8 mouse cellular contexts compared by ENCODE assay signal in genomic region chr6:117687045-117687444, GRCm38 (mm10).
DNase-seq lines count a peak whose midpoint lies in the region; ATAC-seq and TF ChIP-seq lines count a peak whose summit lies in the region.

No protein-coding gene starts in this region.

- H3K9me3 ChIP-seq in intestine, postnatal 0 days (ENCODE audit: control insufficient read depth): no peaks in the 10 kb centered on the region
- no peaks in the 10 kb centered on the region for H3K9me3 ChIP-seq in intestine, embryonic 15.5 days
- no peaks in the 10 kb centered on the region for H3K9me3 ChIP-seq in CH12.LX (replicated peaks; ENCODE audit: low read length)
- H3K9me3 ChIP-seq in forebrain, embryonic 13.5 days (replicated peaks): no peaks in the 10 kb centered on the region

- no peak for TF ChIP-seq POLR2A in CH12.LX (IDR thresholded peaks at IDR 0.05; ENCODE audit: low read depth, low read length)
- TF ChIP-seq POLR2A in cortical plate, adult 2 months (IDR thresholded peaks at IDR 0.05; ENCODE audit: extremely low read depth, insufficient read depth, low read length): no peak

- WGBS in intestine, postnatal 0 days: 79% methylated on average over 2 of the region's 2 CpGs
- WGBS in intestine, embryonic 15.5 days: 80% methylated on average over 2 of the region's 2 CpGs
- WGBS in forebrain, embryonic 13.5 days: 92% methylated on average over 2 of the region's 2 CpGs

- no peak overlapping the region for H3K9ac ChIP-seq in intestine, postnatal 0 days (ENCODE audit: low read depth, low read length)
- no peak overlapping the region for H3K9ac ChIP-seq in intestine, embryonic 15.5 days
- no peak overlapping the region for H3K9ac ChIP-seq in CH12.LX (ENCODE audit: insufficient read depth, low read depth)
- H3K9ac ChIP-seq in forebrain, embryonic 13.5 days: no peak overlapping the region

- H3K27ac ChIP-seq in intestine, postnatal 0 days (ENCODE audit: low read depth, low read length): no peak overlapping the region
- H3K27ac ChIP-seq in intestine, embryonic 15.5 days: no peak overlapping the region
- no peak overlapping the region for H3K27ac ChIP-seq in CH12.LX (ENCODE audit: insufficient read depth, low read depth)
- H3K27ac ChIP-seq in cortical plate, adult 2 months (ENCODE audit: insufficient read depth, low read length): no peak overlapping the region
- H3K27ac ChIP-seq in forebrain, embryonic 13.5 days: no peak overlapping the region

- dilution Hi-C loops in CH12.LX (cut with MboI; ENCODE audit: extremely low pct_ligation_motif_present, extremely low pct_unique_long_range_greater_than_20kb, low sequenced_read_pairs): no loop called here

- no peak for ATAC-seq in intestine, postnatal 0 days
- no peak for ATAC-seq in intestine, embryonic 15.5 days
- no peak for ATAC-seq in forebrain, embryonic 13.5 days

- peak; percentile 2 for TF ChIP-seq RAD21 in CH12.LX (IDR thresholded peaks at IDR 0.05; ENCODE audit: low read depth, low read length)

- no peak overlapping the region for H3K4me3 ChIP-seq in intestine, postnatal 0 days (ENCODE audit: low read depth, low read length)
- H3K4me3 ChIP-seq in intestine, embryonic 15.5 days (replicated peaks): no peak overlapping the region
- H3K4me3 ChIP-seq in CH12.LX (replicated peaks in 1 of 3; ENCODE audit: low read depth in 2 of 3, low read length in 2 of 3, poor library complexity in 1 of 3): no peak overlapping the region
- no peak overlapping the region for H3K4me3 ChIP-seq in cortical plate, adult 2 months (ENCODE audit: insufficient read depth, low read length)
- H3K4me3 ChIP-seq in forebrain, embryonic 13.5 days: no peak overlapping the region

- no peak overlapping the region for H3K4me2 ChIP-seq in intestine, postnatal 0 days (replicated peaks; ENCODE audit: low read depth)
- H3K4me2 ChIP-seq in intestine, embryonic 15.5 days (replicated peaks): no peak overlapping the region
- no peak overlapping the region for H3K4me2 ChIP-seq in CH12.LX (ENCODE audit: insufficient read depth, low read depth, poor library complexity, severe bottlenecking)
- H3K4me2 ChIP-seq in forebrain, embryonic 13.5 days: no peak overlapping the region

- in situ Hi-C loops in CH12.LX (cut with MboI; ENCODE audit: low pct_ligation_motif_present, low pct_unique_long_range_greater_than_20kb, low sequenced_read_pairs): no loop called here

- TF ChIP-seq EP300 in CH12.LX (IDR thresholded peaks at IDR 0.05; ENCODE audit: low read length): no peak

- peak; percentile 76 for TF ChIP-seq CTCF in intestine, postnatal 0 days (IDR thresholded peaks at IDR 0.05; ENCODE audit: low read depth)
- TF ChIP-seq CTCF in CH12.LX (conservative IDR thresholded peaks at IDR 0.05 in 1 of 2, IDR thresholded peaks at IDR 0.05 in 1 of 2; ENCODE audit: low read depth in 2 of 2, low read length in 2 of 2): peak; percentile 38 to 62; a peak in 3 of 4 replicates
- peak; percentile 37; the same call in 1 of the 2 replicates for TF ChIP-seq CTCF in cortical plate, adult 2 months (IDR thresholded peaks at IDR 0.05; ENCODE audit: extremely low read depth, insufficient read depth, low read length)

- no peaks in the 10 kb centered on the region for H3K79me2 ChIP-seq in CH12.LX (replicated peaks; ENCODE audit: control insufficient read depth, extremely low read depth, insufficient read depth, poor library complexity, severe bottlenecking)

- no peaks in the 10 kb centered on the region for H3K36me3 ChIP-seq in intestine, postnatal 0 days (ENCODE audit: control insufficient read depth, insufficient read depth)
- no peaks in the 10 kb centered on the region for H3K36me3 ChIP-seq in intestine, embryonic 15.5 days
- no peaks in the 10 kb centered on the region for H3K36me3 ChIP-seq in CH12.LX (replicated peaks in 1 of 2; ENCODE audit: control insufficient read depth in 1 of 2, insufficient read depth in 1 of 2, low read length in 1 of 2)
- H3K36me3 ChIP-seq in forebrain, embryonic 13.5 days (ENCODE audit: poor library complexity, severe bottlenecking): no peaks in the 10 kb centered on the region

- peak; percentile 32 for DNase-seq in CH12.LX (ENCODE audit: extremely low read depth)
- DNase-seq in lung, postnatal 10 days: peak; percentile 47
- peak; percentile 74 for DNase-seq in thymus, postnatal 4 days
- no peak for DNase-seq in cerebellum, adult 8-10 months

- H3K27me3 ChIP-seq in intestine, postnatal 0 days (replicated peaks; ENCODE audit: control insufficient read depth, insufficient read depth, low read length): no peaks in the 10 kb centered on the region
- H3K27me3 ChIP-seq in intestine, embryonic 15.5 days (replicated peaks): no peaks in the 10 kb centered on the region
- peaks cover 63% of the 10 kb centered on the region for H3K27me3 ChIP-seq in CH12.LX (replicated peaks)
- H3K27me3 ChIP-seq in forebrain, embryonic 13.5 days: no peaks in the 10 kb centered on the region

- no peaks in the 10 kb centered on the region for H3K4me1 ChIP-seq in intestine, postnatal 0 days (replicated peaks; ENCODE audit: control insufficient read depth, insufficient read depth, low read length)
- peaks cover 4% of the 10 kb centered on the region; the same call in 1 of the 2 replicates for H3K4me1 ChIP-seq in intestine, embryonic 15.5 days (replicated peaks)
- no peaks in the 10 kb centered on the region for H3K4me1 ChIP-seq in CH12.LX (ENCODE audit: control insufficient read depth in 1 of 2, insufficient read depth in 2 of 2)
- no peaks in the 10 kb centered on the region for H3K4me1 ChIP-seq in cortical plate, adult 2 months (ENCODE audit: control insufficient read depth, insufficient read depth, low read length)
- H3K4me1 ChIP-seq in forebrain, embryonic 13.5 days: no peaks in the 10 kb centered on the region

TF ChIP-seq in CH12.LX, 34 proteins besides CTCF, POLR2A, EP300 and RAD21:
- TF ChIP-seq HCFC1 (IDR thresholded peaks at IDR 0.05; ENCODE audit: low read depth, low read length) (no peak), SMC3 (IDR thresholded peaks at IDR 0.05; ENCODE audit: low read depth, low read length) (peak; percentile 23)
